Mouse (Mus musculus): Measurements from ENCODE around the gene Pgbd1. TPM values are rescaled to one million over a fixed set of nuclear protein-coding genes. Genes with fewer than 3 reads are reported as not detected.

Gene Pgbd1
- total RNA-seq, 1 experiment from 2014 or later = 0.23 TPM

Other genes with a start within 250 kb of the Pgbd1 start
- not detected in 2 replicates for gene Gpx5, start 148.3 kb downstream of the Pgbd1 start, total RNA-seq (2017)
- gene Gpx6, start 128.9 kb downstream of the Pgbd1 start, total RNA-seq (2017) = not detected in 2 replicates
- not detected in 2 replicates for gene Olfr1367, start 94.1 kb downstream of the Pgbd1 start, total RNA-seq (2017)
- gene Zscan12, start 78.2 kb downstream of the Pgbd1 start, total RNA-seq (2017) = 2.3 and 2.7 TPM in 2 replicates
- 44.9 and 53.7 TPM in 2 replicates for gene Zkscan3, start 38.3 kb downstream of the Pgbd1 start, total RNA-seq (2017)
- 32.8 and 34.2 TPM in 2 replicates for gene Zscan26, start 12.7 kb upstream of the Pgbd1 start, total RNA-seq (2017)
- gene Nkapl, start 27.5 kb upstream of the Pgbd1 start, total RNA-seq (2017) = 0.49 TPM in 1 of 2 replicates, not detected in the other
- gene Zkscan4, start 37.8 kb upstream of the Pgbd1 start, total RNA-seq (2017) = not detected in 2 replicates
- gene Gm10065, start 38.4 kb upstream of the Pgbd1 start, total RNA-seq (2017) = not detected in 2 replicates
- 1.1 and 1.7 TPM in 2 replicates for gene AK157302, start 54.2 kb upstream of the Pgbd1 start, total RNA-seq (2017)
- gene Gm11273, start 60.4 kb upstream of the Pgbd1 start, total RNA-seq (2017) = not detected in 2 replicates
- gene Zkscan8, start 90.1 kb upstream of the Pgbd1 start, total RNA-seq (2017) = 6.9 TPM in 2 replicates
- not detected in 2 replicates for gene Olfr1366, start 101.8 kb upstream of the Pgbd1 start, total RNA-seq (2017)
- not detected in 2 replicates for gene Olfr1535, start 118.8 kb upstream of the Pgbd1 start, total RNA-seq (2017)
- not detected in 2 replicates for gene Olfr1364, start 140.7 kb upstream of the Pgbd1 start, total RNA-seq (2017)
- gene Olfr1362, start 173.0 kb upstream of the Pgbd1 start, total RNA-seq (2017) = not detected in 2 replicates
- not detected in 2 replicates for gene Olfr11, start 201.5 kb upstream of the Pgbd1 start, total RNA-seq (2017)
- not detected in 2 replicates for gene Olfr1361, start 222.3 kb upstream of the Pgbd1 start, total RNA-seq (2017)
- not detected in 2 replicates for gene Olfr1360, start 236.3 kb upstream of the Pgbd1 start, total RNA-seq (2017)

Measured in neutrophil, adult 5-6 weeks (primary cell).